Mouse (Mus musculus): ENCODE results near the gene Cpeb1. TPM values are rescaled to one million over a fixed set of nuclear protein-coding genes. Genes with fewer than 3 reads are reported as not detected.
A peak's percentile ranks its signal among the peaks of the same experiment; 100 is the strongest.
"Not testable (repeated sequence)": the region's sequence is repeated elsewhere in the genome, so short reads cannot be mapped to it uniquely, and the experiment has no call there.

Gene Cpeb1
- polyA plus RNA-seq, 1 experiment from 2014 or later = 2.9 TPM

DNA sequence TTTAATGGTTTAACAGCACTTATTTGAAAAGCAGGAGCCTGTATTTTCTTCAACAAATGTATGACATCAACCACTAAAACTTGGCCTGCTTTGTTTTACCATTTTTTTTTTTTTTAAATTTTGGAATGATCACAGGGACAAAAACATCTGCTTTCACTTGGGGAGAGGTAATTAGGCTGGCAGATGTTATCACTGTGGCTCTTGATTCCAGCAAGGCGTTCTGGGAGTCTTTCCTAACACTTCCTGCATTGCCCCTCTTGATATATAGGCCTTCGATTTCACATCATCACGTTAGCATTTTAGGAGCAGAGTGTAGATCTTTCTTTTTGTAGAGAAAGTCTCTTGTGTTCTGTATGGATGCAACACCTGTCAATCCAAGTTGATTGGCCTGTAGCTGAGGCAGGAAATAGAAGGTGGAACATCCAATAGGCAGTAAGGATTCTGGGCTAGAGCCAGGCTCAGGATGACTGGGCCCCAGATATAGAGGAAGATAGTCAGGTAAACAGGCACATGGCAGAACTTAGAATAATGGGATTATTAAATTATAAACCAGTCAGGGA is 24.3 kb upstream of the Cpeb1 start:
- Histone ChIP-seq H3K9me3 (ENCODE audit: control insufficient read depth, low read length) (no peaks in the 10 kb centered on the region), H3K27ac (replicated peaks; ENCODE audit: low read depth, low read length) (no peak overlapping the region), H3K4me3 (replicated peaks; ENCODE audit: low read depth, low read length) (no peak overlapping the region), H3K4me1 (ENCODE audit: control insufficient read depth, insufficient read depth, low read length) (no peaks in the 10 kb centered on the region), H3K36me3 (ENCODE audit: control insufficient read depth, insufficient read depth, low read length) (peaks cover 58% of the 10 kb centered on the region), H3K9ac (replicated peaks; ENCODE audit: low read length) (no peak overlapping the region), H3K4me2 (ENCODE audit: low read length) (no peak overlapping the region), H3K27me3 (ENCODE audit: control insufficient read depth, insufficient read depth, low read length) (0 out of 2 replicates have a peak, but pooled peaks cover 4% of the 10 kb centered on the region)
- 81% methylated on average over 3 of the region's 3 CpGs for WGBS
- ATAC-seq (ENCODE audit: low FRiP score, low TSS enrichment) (no peak), DNase-seq (no peak)

DNA sequence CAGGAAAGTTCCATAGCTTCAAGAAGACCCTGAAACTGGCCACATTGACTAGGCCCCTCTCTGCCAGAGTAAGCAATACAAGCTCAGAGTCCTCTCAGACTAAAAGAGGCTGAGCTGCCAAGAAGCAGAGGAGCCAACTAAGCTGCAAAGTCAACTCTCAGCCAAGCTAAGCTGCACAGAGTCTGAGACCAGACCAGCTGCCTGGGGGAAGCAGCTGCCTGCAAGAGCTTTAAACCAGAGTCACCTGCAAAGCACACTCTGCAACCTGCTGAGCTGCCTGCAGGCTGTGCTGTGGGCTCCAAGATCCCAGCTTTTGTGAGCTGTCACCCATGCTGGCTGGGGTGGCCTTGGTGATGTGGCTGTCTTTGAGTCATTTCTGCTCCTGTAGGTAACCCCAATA is 23.0 kb upstream of the Cpeb1 start:
- not testable (repeated sequence) for DNase-seq; H3K4me3 ChIP-seq (replicated peaks; ENCODE audit: low read depth, low read length); H3K4me1 ChIP-seq (ENCODE audit: control insufficient read depth, insufficient read depth, low read length); H3K27me3 ChIP-seq (ENCODE audit: control insufficient read depth, insufficient read depth, low read length); H3K27ac ChIP-seq (replicated peaks; ENCODE audit: low read depth, low read length); ATAC-seq (ENCODE audit: low FRiP score, low TSS enrichment); H3K9me3 ChIP-seq (ENCODE audit: control insufficient read depth, low read length); H3K4me2 ChIP-seq (ENCODE audit: low read length); H3K9ac ChIP-seq (replicated peaks; ENCODE audit: low read length)
- H3K36me3 ChIP-seq (ENCODE audit: control insufficient read depth, insufficient read depth, low read length) = peaks cover 56% of the 10 kb centered on the region

- 0 out of 2 replicates have a peak overlapping the region, but pooled peaks have one; percentile 6 for H3K4me2 ChIP-seq (ENCODE audit: low read length)
- no peaks in the 10 kb centered on the region for H3K9me3 ChIP-seq (ENCODE audit: control insufficient read depth, low read length)
- no peak overlapping the region for H3K9ac ChIP-seq (replicated peaks; ENCODE audit: low read length)
- 7% methylated on average over 24 of the region's 24 CpGs for WGBS
- 0 out of 2 replicates have a peak, but pooled peaks cover 4% of the 10 kb centered on the region for H3K27me3 ChIP-seq (ENCODE audit: control insufficient read depth, insufficient read depth, low read length)
- no peaks in the 10 kb centered on the region for H3K4me1 ChIP-seq (ENCODE audit: control insufficient read depth, insufficient read depth, low read length)
- ATAC-seq (ENCODE audit: low FRiP score, low TSS enrichment) (peak; percentile 27; the same call in 1 of the 2 replicates), DNase-seq (peak; percentile 65)
- no peak overlapping the region for H3K27ac ChIP-seq (replicated peaks; ENCODE audit: low read depth, low read length)
- no peak overlapping the region for H3K4me3 ChIP-seq (replicated peaks; ENCODE audit: low read depth, low read length)
- peaks cover 64% of the 10 kb centered on the region for H3K36me3 ChIP-seq (ENCODE audit: control insufficient read depth, insufficient read depth, low read length)
These were observed 21.6 kb upstream of the Cpeb1 start for GRCm38 (mm10) chr7:81476833-81477232.

DNA sequence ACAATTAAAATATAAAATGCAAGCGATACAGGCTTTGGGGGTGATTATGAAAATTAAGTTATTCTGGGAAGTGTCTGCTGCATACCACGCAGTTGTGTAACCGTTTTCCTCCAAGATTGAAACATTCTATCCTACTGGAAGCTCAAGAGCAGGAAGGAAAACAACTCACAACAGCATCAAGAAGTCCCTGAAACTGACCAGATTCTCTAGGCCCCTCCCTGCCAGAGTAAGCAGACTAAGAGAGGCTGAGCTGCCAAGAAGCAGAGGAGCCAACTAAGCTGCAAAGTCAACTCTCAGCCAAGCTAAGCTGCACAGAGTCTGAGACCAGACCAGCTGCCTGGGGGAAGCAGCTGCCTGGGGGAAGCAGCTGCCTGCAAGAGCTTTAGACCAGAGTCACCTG is 20.0 kb upstream of the Cpeb1 start:
- no peak overlapping the region for H3K9ac ChIP-seq (replicated peaks; ENCODE audit: low read length)
- WGBS = 84% methylated on average over 3 of the region's 3 CpGs
- no peak overlapping the region for H3K27ac ChIP-seq (replicated peaks; ENCODE audit: low read depth, low read length)
- no peak overlapping the region for H3K4me3 ChIP-seq (replicated peaks; ENCODE audit: low read depth, low read length)
- DNase-seq (no peak), ATAC-seq (ENCODE audit: low FRiP score, low TSS enrichment) (no peak)
- H3K4me1 ChIP-seq (ENCODE audit: control insufficient read depth, insufficient read depth, low read length) = no peaks in the 10 kb centered on the region
- peaks cover 78% of the 10 kb centered on the region for H3K36me3 ChIP-seq (ENCODE audit: control insufficient read depth, insufficient read depth, low read length)
- no peaks in the 10 kb centered on the region for H3K9me3 ChIP-seq (ENCODE audit: control insufficient read depth, low read length)
- H3K4me2 ChIP-seq (ENCODE audit: low read length) = no peak overlapping the region
- H3K27me3 ChIP-seq (ENCODE audit: control insufficient read depth, insufficient read depth, low read length) = 0 out of 2 replicates have a peak, but pooled peaks cover 4% of the 10 kb centered on the region

GRCm38 (mm10) chr7:81464906-81465450 is 9.7 kb upstream of the Cpeb1 start:
- Histone ChIP-seq H3K4me3 (replicated peaks; ENCODE audit: low read depth, low read length) (no peak overlapping the region), H3K36me3 (ENCODE audit: control insufficient read depth, insufficient read depth, low read length) (peaks cover 79% of the 10 kb centered on the region), H3K4me2 (ENCODE audit: low read length) (no peak overlapping the region), H3K9me3 (ENCODE audit: control insufficient read depth, low read length) (no peaks in the 10 kb centered on the region), H3K27ac (replicated peaks; ENCODE audit: low read depth, low read length) (no peak overlapping the region), H3K4me1 (ENCODE audit: control insufficient read depth, insufficient read depth, low read length) (no peaks in the 10 kb centered on the region), H3K9ac (replicated peaks; ENCODE audit: low read length) (no peak overlapping the region), H3K27me3 (ENCODE audit: control insufficient read depth, insufficient read depth, low read length) (no peaks in the 10 kb centered on the region)
- DNase-seq (no peak), ATAC-seq (ENCODE audit: low FRiP score, low TSS enrichment) (no peak)
- 78% methylated on average over 9 of the region's 9 CpGs for WGBS

GRCm38 (mm10) chr7:81464116-81464515 is 8.9 kb upstream of the Cpeb1 start:
- Histone ChIP-seq H3K9ac (replicated peaks; ENCODE audit: low read length) (no peak overlapping the region), H3K9me3 (ENCODE audit: control insufficient read depth, low read length) (no peaks in the 10 kb centered on the region), H3K36me3 (ENCODE audit: control insufficient read depth, insufficient read depth, low read length) (peaks cover 73% of the 10 kb centered on the region), H3K4me2 (ENCODE audit: low read length) (no peak overlapping the region), H3K4me3 (replicated peaks; ENCODE audit: low read depth, low read length) (no peak overlapping the region), H3K4me1 (ENCODE audit: control insufficient read depth, insufficient read depth, low read length) (no peaks in the 10 kb centered on the region), H3K27ac (replicated peaks; ENCODE audit: low read depth, low read length) (no peak overlapping the region), H3K27me3 (ENCODE audit: control insufficient read depth, insufficient read depth, low read length) (no peaks in the 10 kb centered on the region)
- DNase-seq (peak; percentile 32), ATAC-seq (ENCODE audit: low FRiP score, low TSS enrichment) (no peak)
- WGBS = 9% methylated on average over 4 of the region's 4 CpGs

DNA sequence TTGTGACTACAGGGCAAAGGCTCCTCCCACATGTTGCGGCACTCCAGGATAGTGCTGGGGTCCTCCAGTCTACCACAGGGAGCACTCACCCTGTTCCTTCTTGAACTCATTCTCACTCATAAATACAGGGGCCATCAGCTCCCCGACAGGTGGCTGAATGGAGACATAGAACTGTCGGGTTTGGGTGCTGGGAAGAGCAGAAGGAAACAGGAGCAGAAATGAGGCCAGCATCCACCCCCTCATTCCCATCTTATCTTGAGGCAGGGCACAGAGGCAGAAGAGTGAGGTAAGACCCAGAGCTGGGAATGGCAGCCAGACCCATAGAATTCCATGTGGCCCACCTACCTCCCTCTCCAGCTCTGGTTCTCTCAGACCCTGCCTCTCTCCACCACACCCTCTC is 7.5 kb upstream of the Cpeb1 start:
- no peaks in the 10 kb centered on the region for H3K4me1 ChIP-seq (ENCODE audit: control insufficient read depth, insufficient read depth, low read length)
- H3K36me3 ChIP-seq (ENCODE audit: control insufficient read depth, insufficient read depth, low read length) = peaks cover 69% of the 10 kb centered on the region
- H3K9ac ChIP-seq (replicated peaks; ENCODE audit: low read length) = no peak overlapping the region
- H3K27ac ChIP-seq (replicated peaks; ENCODE audit: low read depth, low read length) = no peak overlapping the region
- DNase-seq (no peak), ATAC-seq (ENCODE audit: low FRiP score, low TSS enrichment) (no peak)
- WGBS = 84% methylated on average over 3 of the region's 3 CpGs
- no peak overlapping the region for H3K4me2 ChIP-seq (ENCODE audit: low read length)
- no peaks in the 10 kb centered on the region for H3K27me3 ChIP-seq (ENCODE audit: control insufficient read depth, insufficient read depth, low read length)
- H3K4me3 ChIP-seq (replicated peaks; ENCODE audit: low read depth, low read length) = no peak overlapping the region
- H3K9me3 ChIP-seq (ENCODE audit: control insufficient read depth, low read length) = no peaks in the 10 kb centered on the region

- Histone ChIP-seq H3K9ac (replicated peaks; ENCODE audit: low read length) (peak overlapping the region; percentile 42), H3K4me3 (replicated peaks; ENCODE audit: low read depth, low read length) (peak overlapping the region; percentile 55), H3K27ac (replicated peaks; ENCODE audit: low read depth, low read length) (no peak overlapping the region), H3K4me2 (ENCODE audit: low read length) (peak overlapping the region; percentile 93), H3K9me3 (ENCODE audit: control insufficient read depth, low read length) (no peaks in the 10 kb centered on the region), H3K4me1 (ENCODE audit: control insufficient read depth, insufficient read depth, low read length) (peaks cover 14% of the 10 kb centered on the region), H3K36me3 (ENCODE audit: control insufficient read depth, insufficient read depth, low read length) (no peaks in the 10 kb centered on the region), H3K27me3 (ENCODE audit: control insufficient read depth, insufficient read depth, low read length) (peaks cover 53% of the 10 kb centered on the region)
- 1% methylated on average over 77 of the region's 87 CpGs for WGBS
- DNase-seq (peak; percentile 67), ATAC-seq (ENCODE audit: low FRiP score, low TSS enrichment) (peak; percentile 58)
These were observed 780 bp downstream of the Cpeb1 start for GRCm38 (mm10) chr7:81454331-81455039.
